Mouse (Mus musculus): ENCODE results near the gene Fam229a.

- TF ChIP-seq CTCF (IDR thresholded peaks at IDR 0.05; ENCODE audit: extremely low read depth, insufficient read depth, insufficient read length, insufficient replicate concordance) (peak; percentile 33; the same call in 1 of the 2 replicates), POLR2A (IDR thresholded peaks at IDR 0.05; ENCODE audit: low read depth, low read length) (no peak)
Observed at GRCm38 (mm10) chr4:129495672-129496562, 4.9 kb downstream of the Fam229a start.
